Mouse (Mus musculus) gastrocnemius, postnatal 10 days (tissue): ENCODE results near the gene Plch1. TPM values are rescaled to one million over a fixed set of nuclear protein-coding genes. Genes with fewer than 3 reads are reported as not detected.
A peak's percentile ranks its signal among the peaks of the same experiment; 100 is the strongest.

ENCODE experiments used
- DNase-seq: peaks from one replicate; pipeline ENCODE4 v3.0.0; 2021; ENCODE audit warnings: mixed read lengths
- long read RNA-seq, 2 experiments: library from polyadenylated mRNA; stranded (forward); transcript quantifications; one replicate each; pipeline ENCODE4 v2.0.0; 2021
- total RNA-seq, 2 experiments: library from RNA; stranded (reverse); gene quantifications; 2 replicates each; pipeline ENCODE4 v1.2.3; 2021

The Plch1 gene
- under 1 TPM; 0.20 to 0.31 TPM for total RNA-seq
- long read RNA-seq, experiment 1, result 0 reads
- long read RNA-seq, experiment 2, result 0 reads

GRCm38 (mm10) chr3:63899309-63899695, at the start of gene Plch1:
TSS of gene Plch1 (minus strand) at chr3:63899472.
- peak; percentile 19 for DNase-seq

GRCm38 (mm10) chr3:63941204-63941850, 42.1 kb upstream of the Plch1 start:
- no peak for DNase-seq

GRCm38 (mm10) chr3:63938928-63939327, 39.7 kb upstream of the Plch1 start:
- no peak for DNase-seq

GRCm38 (mm10) chr3:63928878-63929859, 29.9 kb upstream of the Plch1 start, which contains the start of gene E130311K13Rik:
TSS of gene E130311K13Rik (minus strand) at chr3:63929472.
- peak; percentile 94 for DNase-seq

- DNase-seq, result peak; percentile 9
Observed at GRCm38 (mm10) chr3:63919634-63920033, 20.4 kb upstream of the Plch1 start.

GRCm38 (mm10) chr3:63910301-63910700, 11.0 kb upstream of the Plch1 start:
- DNase-seq, result no peak

- DNase-seq, result peak; percentile 10
Observed at GRCm38 (mm10) chr3:63905241-63905640, 6.0 kb upstream of the Plch1 start.

- DNase-seq, result no peak
Observed at GRCm38 (mm10) chr3:63904157-63904556, 4.9 kb upstream of the Plch1 start.

- no peak for DNase-seq
Observed at GRCm38 (mm10) chr3:63900021-63900571, 824 bp upstream of the Plch1 start.

GRCm38 (mm10) chr3:63898581-63899308, 527 bp downstream of the Plch1 start:
- DNase-seq, result peak; percentile 66

GRCm38 (mm10) chr3:63897177-63897576, 2.1 kb downstream of the Plch1 start:
- no peak for DNase-seq

- DNase-seq, result no peak
Observed at GRCm38 (mm10) chr3:63896303-63896702, 3.0 kb downstream of the Plch1 start.

GRCm38 (mm10) chr3:63895786-63896185, 3.5 kb downstream of the Plch1 start:
- DNase-seq, result no peak

- DNase-seq, result no peak
Observed at GRCm38 (mm10) chr3:63893677-63894076, 5.6 kb downstream of the Plch1 start.

GRCm38 (mm10) chr3:63892154-63892553, 7.1 kb downstream of the Plch1 start:
- no peak for DNase-seq

GRCm38 (mm10) chr3:63881065-63881464, 18.2 kb downstream of the Plch1 start:
- no peak for DNase-seq

- no peak for DNase-seq
Observed at GRCm38 (mm10) chr3:63878995-63879666, 20.1 kb downstream of the Plch1 start.

- DNase-seq, result no peak
Observed at GRCm38 (mm10) chr3:63872818-63873217, 26.5 kb downstream of the Plch1 start.

- no peak for DNase-seq
Observed at GRCm38 (mm10) chr3:63871249-63871648, 28.0 kb downstream of the Plch1 start.

- DNase-seq, result peak; percentile 38
Observed at GRCm38 (mm10) chr3:63868285-63868684, 31.0 kb downstream of the Plch1 start.

- DNase-seq, result no peak
Observed at GRCm38 (mm10) chr3:63865069-63865468, 34.2 kb downstream of the Plch1 start.

- DNase-seq, result no peak
Observed at GRCm38 (mm10) chr3:63862716-63863115, 36.6 kb downstream of the Plch1 start.
